Comparison of ENCODE assay signal across 8 mouse cellular contexts in the genomic region with DNA sequence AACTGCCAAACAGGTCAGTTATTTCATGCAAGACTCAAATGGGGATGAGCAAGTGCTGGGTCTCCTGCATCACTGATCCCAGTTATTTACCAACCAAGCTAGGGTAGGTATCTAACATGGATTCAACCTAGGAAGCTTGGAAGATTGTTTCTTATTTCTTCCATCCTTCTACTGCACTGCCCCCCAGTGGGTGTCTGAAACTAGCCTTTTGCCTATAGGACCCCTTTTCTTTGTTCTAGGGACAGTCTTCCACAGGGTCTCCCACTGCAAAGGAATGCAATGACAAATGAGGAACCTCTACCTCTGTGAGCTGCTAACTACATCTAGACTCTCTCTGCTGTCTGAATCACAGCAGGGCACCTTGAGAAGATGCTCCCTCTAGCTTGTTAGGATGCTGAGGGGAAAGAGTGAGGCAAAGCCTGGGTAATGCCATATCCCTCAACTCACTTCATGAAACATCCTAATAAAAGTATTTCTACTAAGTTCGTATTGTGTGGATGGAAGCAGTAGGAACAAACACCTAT. TPM values are rescaled to one million over a fixed set of nuclear protein-coding genes. Genes with fewer than 3 reads are reported as not detected.
A peak's percentile ranks its signal among the peaks of the same experiment; 100 is the strongest.
DNase-seq lines count a peak whose midpoint lies in the region; ATAC-seq lines count a peak whose summit lies in the region.

No protein-coding gene starts in this region.

- peak; percentile 39 for DNase-seq in lung, postnatal 10 days
- no peak for DNase-seq in lung, postnatal 25 days (ENCODE audit: low spot score)
- no peak for DNase-seq in limb, embryonic 10.5 days (ENCODE audit: low spot score)
- no peak for DNase-seq in adrenal gland, postnatal 14 days
- DNase-seq in right cerebral cortex, postnatal 4 days, result no peak

- no peaks in the 10 kb centered on the region for H3K27me3 ChIP-seq in erythroblast, embryonic 14.5 days (ENCODE audit: control insufficient read depth)
- no peaks in the 10 kb centered on the region for H3K27me3 ChIP-seq in limb, embryonic 10.5 days (ENCODE audit: low read depth, poor library complexity, severe bottlenecking)
- no peaks in the 10 kb centered on the region for H3K27me3 ChIP-seq in stomach, embryonic 15.5 days (replicated peaks)

- H3K9me3 ChIP-seq in erythroblast, embryonic 14.5 days (ENCODE audit: control insufficient read depth, low read length), result no peaks in the 10 kb centered on the region
- no peaks in the 10 kb centered on the region for H3K9me3 ChIP-seq in limb, embryonic 10.5 days (replicated peaks)
- no peaks in the 10 kb centered on the region for H3K9me3 ChIP-seq in stomach, embryonic 15.5 days

- H3K36me3 ChIP-seq in erythroblast, embryonic 14.5 days (ENCODE audit: control insufficient read depth), result peaks cover 70% of the 10 kb centered on the region
- peaks cover 68% of the 10 kb centered on the region for H3K36me3 ChIP-seq in limb, embryonic 10.5 days
- peaks cover 40% of the 10 kb centered on the region for H3K36me3 ChIP-seq in stomach, embryonic 15.5 days

- H3K4me2 ChIP-seq in stomach, embryonic 15.5 days, result peak overlapping the region; percentile 84

- H3K4me3 ChIP-seq in erythroblast, embryonic 14.5 days (replicated peaks), result peak overlapping the region; percentile 91
- peak overlapping the region; percentile 78 for H3K4me3 ChIP-seq in limb, embryonic 10.5 days
- peak overlapping the region; percentile 70 for H3K4me3 ChIP-seq in stomach, embryonic 15.5 days (replicated peaks)

- peaks cover 60% of the 10 kb centered on the region for H3K4me1 ChIP-seq in erythroblast, embryonic 14.5 days (ENCODE audit: control insufficient read depth)
- H3K4me1 ChIP-seq in limb, embryonic 10.5 days, result peaks cover 46% of the 10 kb centered on the region
- H3K4me1 ChIP-seq in stomach, embryonic 15.5 days, result peaks cover 30% of the 10 kb centered on the region

- no peak overlapping the region for H3K9ac ChIP-seq in stomach, embryonic 15.5 days

- no peak for ATAC-seq in erythroblast, adult 5-6 weeks (replicated peaks; ENCODE audit: low FRiP score, poor library complexity, severe bottlenecking)
- no peak for ATAC-seq in stomach, embryonic 15.5 days (ENCODE audit: insufficient read depth, low FRiP score, low read depth)

- no peak overlapping the region for H3K27ac ChIP-seq in limb, embryonic 10.5 days
- H3K27ac ChIP-seq in stomach, embryonic 15.5 days, result no peak overlapping the region

- 88% methylated on average over 1 of the region's 1 CpGs for WGBS in limb, embryonic 10.5 days
- WGBS in stomach, embryonic 15.5 days, result 72% methylated on average over 1 of the region's 1 CpGs

RNA-seq across cellular contexts. Expression of a gene that starts 1.9 kb away (rescaled TPM):
- 366 and 664 TPM in 2 replicates for polyA plus RNA-seq in erythroblast, embryonic 14.5 days (2012)
- total RNA-seq in erythroblast, adult 5-6 weeks (2015; ENCODE audit: low replicate concordance), result 216 and 275 TPM in 2 replicates
- total RNA-seq in erythroblast, adult 5-6 weeks (2017; ENCODE audit: low replicate concordance), result 302 and 335 TPM in 2 replicates
- polyA plus RNA-seq in limb, embryonic 10.5 days (2016; fragmentation: Nextera tagmentation; extraction: Ambion mirVana), result 867 and 991 TPM in 2 replicates
- 888 and 917 TPM in 2 replicates for polyA plus RNA-seq in stomach, embryonic 15.5 days (2015; fragmentation: Nextera tagmentation; extraction: Ambion mirVana)
- total RNA-seq in adrenal gland, postnatal 14 days (2021), result 1,257 and 1,514 TPM in 2 replicates

RNA-seq across cellular contexts. Expression of a gene that starts 1.9 kb away (rescaled TPM):
- 125 and 152 TPM in 2 replicates for polyA plus RNA-seq in erythroblast, embryonic 14.5 days (2012)
- total RNA-seq in erythroblast, adult 5-6 weeks (2015; ENCODE audit: low replicate concordance), result 50.6 and 57.5 TPM in 2 replicates
- 35.4 and 46.6 TPM in 2 replicates for total RNA-seq in erythroblast, adult 5-6 weeks (2017; ENCODE audit: low replicate concordance)
- polyA plus RNA-seq in limb, embryonic 10.5 days (2016; fragmentation: Nextera tagmentation; extraction: Ambion mirVana), result 497 and 518 TPM in 2 replicates
- polyA plus RNA-seq in stomach, embryonic 15.5 days (2015; fragmentation: Nextera tagmentation; extraction: Ambion mirVana), result 459 and 493 TPM in 2 replicates
- 505 and 552 TPM in 2 replicates for total RNA-seq in adrenal gland, postnatal 14 days (2021)

RNA-seq across cellular contexts. Expression of a gene that starts 12.2 kb away (rescaled TPM):
- 0.03 TPM in 2 replicates for polyA plus RNA-seq in erythroblast, embryonic 14.5 days (2012)
- not detected in 2 replicates for total RNA-seq in erythroblast, adult 5-6 weeks (2015; ENCODE audit: low replicate concordance)
- 0.42 and 1.3 TPM in 2 replicates for total RNA-seq in erythroblast, adult 5-6 weeks (2017; ENCODE audit: low replicate concordance)
- polyA plus RNA-seq in limb, embryonic 10.5 days (2016; fragmentation: Nextera tagmentation; extraction: Ambion mirVana), result 24.8 and 28.5 TPM in 2 replicates
- 31.4 and 31.5 TPM in 2 replicates for polyA plus RNA-seq in stomach, embryonic 15.5 days (2015; fragmentation: Nextera tagmentation; extraction: Ambion mirVana)
- total RNA-seq in adrenal gland, postnatal 14 days (2021), result 92.4 and 108 TPM in 2 replicates

RNA-seq across cellular contexts. Expression of a gene that starts 20.4 kb away (rescaled TPM):
- 0.26 and 0.86 TPM in 2 replicates for polyA plus RNA-seq in erythroblast, embryonic 14.5 days (2012)
- 3.1 and 3.3 TPM in 2 replicates for total RNA-seq in erythroblast, adult 5-6 weeks (2015; ENCODE audit: low replicate concordance)
- not detected in 2 replicates for total RNA-seq in erythroblast, adult 5-6 weeks (2017; ENCODE audit: low replicate concordance)
- 98.2 and 119 TPM in 2 replicates for polyA plus RNA-seq in limb, embryonic 10.5 days (2016; fragmentation: Nextera tagmentation; extraction: Ambion mirVana)
- polyA plus RNA-seq in stomach, embryonic 15.5 days (2015; fragmentation: Nextera tagmentation; extraction: Ambion mirVana), result 59.1 and 62.6 TPM in 2 replicates
- total RNA-seq in adrenal gland, postnatal 14 days (2021), result 31.5 and 36.5 TPM in 2 replicates

RNA-seq across cellular contexts. Expression of a gene that starts 40.9 kb away (rescaled TPM):
- 0.07 TPM in 1 of 2 replicates, not detected in the other for polyA plus RNA-seq in erythroblast, embryonic 14.5 days (2012)
- total RNA-seq in erythroblast, adult 5-6 weeks (2015; ENCODE audit: low replicate concordance), result 0.96 and 1.5 TPM in 2 replicates
- 1.1 and 4.3 TPM in 2 replicates for total RNA-seq in erythroblast, adult 5-6 weeks (2017; ENCODE audit: low replicate concordance)
- polyA plus RNA-seq in limb, embryonic 10.5 days (2016; fragmentation: Nextera tagmentation; extraction: Ambion mirVana), result 30.2 and 38.9 TPM in 2 replicates
- 22.6 and 24.7 TPM in 2 replicates for polyA plus RNA-seq in stomach, embryonic 15.5 days (2015; fragmentation: Nextera tagmentation; extraction: Ambion mirVana)
- total RNA-seq in adrenal gland, postnatal 14 days (2021), result 121 and 189 TPM in 2 replicates

Comparison
In these comparisons a context has a peak if more than half of its experiments do, and no peak if none do; other contexts are left out.
1. RNA of a gene that starts 12.2 kb away (polyA plus RNA-seq): 31.4 to 31.5 TPM in stomach, embryonic 15.5 days and 24.8 to 28.5 TPM in limb, embryonic 10.5 days; 0.03 TPM in erythroblast, embryonic 14.5 days; every median in the first group is over 10 times any median in the second.
2. Peak in every context shown above with its lines, with median percentiles within 50 percentile points of each other: H3K4me3 ChIP-seq.